Mouse (Mus musculus) megakaryocyte-erythroid progenitor cell, adult 5-6 weeks (primary cell): Measurements from ENCODE around the gene Sohlh2. TPM values are rescaled to one million over a fixed set of nuclear protein-coding genes. Genes with fewer than 3 reads are reported as not detected.

Source experiments
- ATAC-seq: replicated peaks from 2 replicates; pipeline ENCODE4 v1.8.0; 2016; ENCODE audit warnings: mild to moderate bottlenecking, inconsistent platforms; ENCODE audit not compliant: severe bottlenecking, poor library complexity, low FRiP score, low TSS enrichment
- total RNA-seq, 2 experiments: library from RNA; stranded (forward) in 1 of 2; stranded (reverse) in 1 of 2; fragments of 200-1000, 215-1000 nt in 1 of 2; fragments of >200 nt in 1 of 2; fragmentation: Nextera tagmentation in 1 of 2; gene quantifications; 2 replicates each; pipeline ENCODE4 v1.2.3; 2014 to 2017

The Sohlh2 gene
- total RNA-seq (2014; fragmentation: Nextera tagmentation) (not detected in 2 replicates), total RNA-seq (2017) (not detected in 2 replicates)

DNA sequence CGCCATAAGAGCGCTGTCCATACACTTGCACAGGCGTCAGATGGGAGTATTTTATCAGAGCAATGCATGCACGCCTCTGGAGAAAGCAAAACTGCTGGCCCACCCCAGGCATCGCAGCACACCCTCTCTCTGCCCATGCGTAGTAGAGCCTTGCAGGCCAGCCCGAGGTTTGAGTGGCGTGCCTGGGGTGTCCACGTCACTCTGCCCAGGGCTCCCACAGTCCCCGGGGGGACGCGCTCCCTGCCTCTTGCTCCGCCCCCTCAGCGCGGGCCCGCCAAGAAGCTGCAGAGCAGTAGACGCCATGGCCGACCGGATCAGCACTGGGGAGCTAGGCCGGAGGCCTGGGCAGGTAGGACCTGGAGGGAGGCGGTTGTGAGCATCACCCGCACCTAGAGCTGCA is at the start of gene Sohlh2:
Gene Sohlh2 (plus strand): TSS at position 263 of the 400 bp plus-strand sequence.
- no peak for ATAC-seq

DNA sequence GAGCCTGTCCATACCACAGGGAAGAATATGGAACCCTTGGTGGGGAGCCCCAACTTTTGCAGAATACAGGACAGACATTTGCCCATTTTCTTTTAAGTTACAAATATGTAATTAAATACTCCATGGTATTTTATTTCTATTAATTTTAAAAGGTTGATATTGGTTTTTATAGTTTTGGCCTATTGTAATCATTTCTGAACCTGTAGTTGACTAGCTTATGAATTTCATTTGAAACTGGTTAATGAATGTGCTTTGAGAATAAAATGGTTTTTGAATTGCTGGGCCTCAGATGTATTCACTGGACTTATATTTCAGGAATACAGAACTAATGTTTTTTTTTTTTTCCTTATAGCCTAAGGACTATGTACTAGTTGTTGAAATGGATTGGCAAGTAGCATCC is 44.8 kb upstream of the Sohlh2 start, which contains the start of gene Ccdc169:
Gene Ccdc169 (plus strand): TSS at position 301 of the 400 bp plus-strand sequence.
- no peak for ATAC-seq

DNA sequence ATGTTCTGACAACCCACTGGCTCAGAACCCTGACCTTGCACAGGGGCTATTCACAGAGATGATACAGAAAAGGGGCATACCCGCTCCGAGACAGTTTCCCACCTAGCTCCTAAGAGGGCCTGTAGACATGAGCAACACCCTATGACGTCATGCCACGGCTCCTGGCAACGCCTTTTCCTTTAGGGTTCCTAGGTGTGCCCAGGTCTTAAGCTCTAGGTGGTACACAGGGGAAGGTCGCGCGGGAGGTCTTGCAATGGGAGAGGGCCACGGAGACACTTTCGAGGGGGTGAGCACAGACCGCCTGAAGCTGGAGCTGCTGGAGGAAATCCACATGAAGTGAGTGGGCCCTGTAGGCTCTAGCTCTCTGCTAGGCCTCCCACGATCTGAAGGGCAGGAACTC is 42.0 kb upstream of the Sohlh2 start:
- no peak for ATAC-seq

DNA sequence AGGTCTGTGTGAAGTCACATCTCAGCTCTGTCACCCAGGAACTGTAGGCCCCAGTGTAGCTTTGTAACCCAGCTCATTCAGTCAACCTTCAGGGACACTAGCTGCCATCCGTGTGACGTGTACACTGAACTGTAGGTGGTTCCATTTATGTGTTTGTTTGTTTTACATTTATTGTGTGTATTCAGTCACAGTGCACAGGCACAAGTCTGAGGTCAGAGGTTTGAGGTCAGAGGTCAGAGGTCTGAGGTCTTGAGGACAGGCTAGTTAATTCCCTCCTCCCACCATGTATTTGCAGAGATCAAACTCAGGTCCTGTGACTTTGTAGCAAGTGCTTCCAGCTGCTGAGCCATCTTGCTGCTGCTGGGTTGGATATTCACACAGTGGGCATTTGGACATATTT is 40.4 kb upstream of the Sohlh2 start:
- no peak for ATAC-seq

DNA sequence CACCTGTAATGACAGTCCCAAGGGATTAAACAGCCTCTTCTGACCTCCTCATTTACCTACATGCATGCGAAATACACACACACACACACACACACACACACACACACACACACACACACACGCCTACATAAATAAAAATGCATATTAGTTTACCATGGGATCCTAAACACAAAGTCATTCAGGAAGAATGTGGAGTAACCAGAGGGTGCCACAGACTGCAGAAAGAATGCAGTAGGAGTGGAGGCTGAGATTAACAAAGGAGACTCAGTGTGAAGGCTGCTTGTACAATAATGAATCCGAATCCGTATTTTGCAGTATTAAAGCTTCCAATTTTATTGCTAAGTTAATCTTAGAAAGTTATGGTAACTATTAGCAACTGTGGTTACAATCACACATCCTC is 36.9 kb upstream of the Sohlh2 start:
- ATAC-seq, result no peak

DNA sequence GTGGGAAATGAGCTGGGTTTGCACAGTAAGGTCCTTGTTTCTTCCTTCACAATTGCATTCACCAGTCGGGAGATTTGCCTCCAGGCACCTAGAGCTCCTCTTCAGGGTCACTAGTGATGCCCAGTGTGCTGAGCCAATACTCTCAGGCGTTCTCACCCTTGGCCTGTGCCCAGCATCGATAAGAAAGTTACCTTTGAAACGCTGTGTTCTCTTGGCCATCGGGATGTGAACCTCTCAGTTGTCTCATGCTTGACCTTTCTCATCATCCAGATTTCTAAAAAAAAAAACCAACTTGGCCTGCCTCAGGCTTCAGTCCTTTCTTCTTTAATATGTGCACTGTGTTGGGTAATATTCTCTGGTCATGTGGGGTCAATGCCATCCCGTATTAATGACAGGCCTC is 35.4 kb upstream of the Sohlh2 start:
- ATAC-seq, result no peak

DNA sequence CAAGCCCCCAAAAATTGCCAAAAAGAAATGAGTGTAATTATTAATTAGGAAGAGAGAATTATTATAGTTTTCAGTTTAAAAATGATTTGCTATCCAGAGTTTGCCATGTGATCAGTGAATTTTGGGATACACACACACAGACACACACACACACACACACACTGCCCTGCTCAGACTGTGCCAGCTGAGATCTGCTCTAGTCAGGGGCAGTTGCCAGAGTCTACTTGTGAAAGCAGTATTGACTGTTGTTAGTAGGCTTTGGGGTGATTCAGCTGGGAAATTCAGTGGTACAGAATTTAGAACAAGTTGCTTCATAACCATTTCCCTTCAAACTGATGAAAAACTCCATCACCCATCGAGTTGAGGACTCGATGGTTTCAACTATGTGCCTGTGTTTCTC is 34.7 kb upstream of the Sohlh2 start:
- ATAC-seq, result no peak

DNA sequence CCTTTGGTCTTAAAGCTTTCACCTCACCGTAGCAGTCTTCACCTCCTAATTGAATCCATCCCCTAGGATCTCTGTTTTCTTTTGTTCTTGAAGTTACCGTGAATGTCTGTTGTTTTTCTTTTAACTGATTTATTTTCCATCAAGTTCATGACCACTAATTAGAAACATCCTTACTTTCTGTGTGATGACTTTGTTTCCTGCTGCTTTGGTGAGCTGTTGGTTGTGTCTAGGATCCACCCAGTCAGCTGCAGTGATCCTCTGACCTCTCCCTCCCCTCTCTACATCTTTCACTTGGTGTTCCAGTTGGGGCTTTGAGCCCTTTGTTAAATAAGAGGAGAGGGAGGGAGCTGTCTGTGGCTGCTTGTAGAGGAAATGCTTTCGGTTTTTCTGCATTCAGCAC is 33.7 kb upstream of the Sohlh2 start:
- ATAC-seq, result no peak

DNA sequence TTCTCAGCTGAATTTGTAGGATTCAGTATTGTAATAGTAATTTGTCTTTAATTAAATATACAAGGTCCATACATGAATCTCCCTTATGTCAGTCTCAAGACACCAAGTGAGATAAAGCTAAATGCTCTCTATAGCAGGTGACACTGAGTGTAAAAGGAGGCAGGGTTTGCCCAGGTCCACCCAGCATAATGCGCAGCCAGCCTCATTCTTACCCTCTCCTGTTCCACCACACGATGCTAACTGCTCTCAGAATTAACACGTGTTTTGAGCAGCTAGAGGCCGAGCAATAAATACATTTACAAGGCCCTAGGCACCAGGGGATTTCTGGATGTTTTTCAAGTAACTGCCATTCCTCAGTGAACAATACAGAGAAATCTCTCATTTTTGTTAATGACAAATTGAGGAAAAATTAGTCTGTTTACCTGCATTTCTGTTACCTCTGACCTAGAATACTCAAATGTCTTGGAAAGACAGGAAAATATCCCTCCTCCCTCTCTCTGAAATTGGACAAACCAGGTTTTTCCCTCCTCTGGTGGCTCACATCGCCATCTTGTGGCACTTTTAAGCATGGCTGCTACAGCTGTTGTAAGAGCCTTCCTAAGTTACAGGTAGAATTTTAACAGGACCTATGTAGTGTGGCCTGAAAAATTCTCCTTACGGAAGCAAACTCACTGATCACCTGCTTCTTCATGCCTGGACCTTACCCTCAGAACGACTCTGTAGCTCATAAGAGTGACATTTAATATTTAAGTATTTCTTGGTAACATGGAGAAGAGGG is 30.0 kb upstream of the Sohlh2 start:
- no peak; the same call in 1 of the 2 replicates for ATAC-seq

DNA sequence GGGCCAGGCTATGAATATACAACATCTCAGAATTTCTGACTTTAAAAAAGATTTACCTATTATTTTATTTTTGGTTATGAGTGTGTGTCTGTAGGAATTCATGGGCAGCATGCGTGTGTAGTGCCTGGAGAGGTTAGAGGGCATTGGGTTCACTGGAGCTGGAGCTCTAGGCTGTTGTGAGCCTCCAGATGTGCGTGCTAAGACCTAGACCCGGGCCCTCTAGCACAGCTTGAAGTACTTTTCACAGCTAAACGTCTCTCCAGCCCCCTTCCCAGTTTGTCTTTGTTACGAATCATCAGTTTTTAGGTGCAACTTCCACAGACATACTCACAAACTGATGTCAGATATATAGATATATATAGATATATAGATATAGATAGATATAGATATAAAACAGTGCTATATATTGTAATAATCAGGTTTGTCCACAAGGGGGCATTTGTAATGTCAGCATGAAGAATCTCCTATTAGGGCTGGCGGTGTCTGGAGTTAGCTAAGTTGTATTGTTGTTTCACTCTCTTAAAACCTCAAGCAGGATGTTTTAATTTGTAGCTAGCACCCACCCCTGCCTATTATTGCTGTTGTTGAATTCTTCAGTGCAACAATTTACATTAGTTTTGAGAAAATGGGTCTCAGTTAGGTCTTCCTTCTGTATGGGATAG is 29.0 kb upstream of the Sohlh2 start:
- ATAC-seq, result no peak; the same call in 1 of the 2 replicates

DNA sequence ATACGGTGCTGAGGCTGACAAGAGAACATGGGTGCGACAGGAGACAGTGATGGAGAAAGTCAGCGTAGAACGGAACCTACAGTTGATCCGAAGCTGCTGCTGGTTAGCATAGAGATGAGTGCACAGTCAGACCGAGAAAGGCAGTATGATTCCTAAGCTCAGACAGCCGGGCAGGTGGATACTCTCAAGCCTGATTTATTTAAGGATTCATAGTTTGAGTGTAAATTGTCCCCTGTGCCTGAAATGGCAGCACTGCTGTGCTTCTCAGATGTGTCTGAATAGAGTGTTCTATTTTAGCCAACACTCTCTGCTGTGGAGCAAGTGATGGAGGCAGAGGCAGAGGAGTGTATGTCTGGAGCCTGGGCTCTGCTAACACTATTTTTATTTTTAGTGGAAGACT is 27.7 kb upstream of the Sohlh2 start:
- no peak for ATAC-seq

DNA sequence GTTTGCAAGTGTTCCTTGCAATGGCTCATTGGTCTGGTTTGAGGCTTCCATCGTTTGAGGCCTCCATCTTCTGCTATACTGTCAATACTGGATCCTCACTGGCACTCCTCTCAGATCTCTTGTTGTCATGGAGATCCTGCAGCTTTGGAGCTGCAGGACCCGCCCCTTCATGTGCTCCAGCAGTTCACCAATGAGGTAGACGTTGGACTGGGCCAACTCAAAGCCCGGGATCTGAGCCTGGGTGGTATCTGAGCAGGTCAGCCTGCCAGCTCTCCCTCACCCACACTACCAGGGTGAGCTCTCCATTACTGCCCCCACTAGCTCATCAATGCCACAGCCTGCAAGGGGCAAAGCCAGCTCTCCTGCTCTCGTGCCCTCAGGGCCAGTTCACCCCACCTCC is 24.4 kb upstream of the Sohlh2 start:
- no peak for ATAC-seq

DNA sequence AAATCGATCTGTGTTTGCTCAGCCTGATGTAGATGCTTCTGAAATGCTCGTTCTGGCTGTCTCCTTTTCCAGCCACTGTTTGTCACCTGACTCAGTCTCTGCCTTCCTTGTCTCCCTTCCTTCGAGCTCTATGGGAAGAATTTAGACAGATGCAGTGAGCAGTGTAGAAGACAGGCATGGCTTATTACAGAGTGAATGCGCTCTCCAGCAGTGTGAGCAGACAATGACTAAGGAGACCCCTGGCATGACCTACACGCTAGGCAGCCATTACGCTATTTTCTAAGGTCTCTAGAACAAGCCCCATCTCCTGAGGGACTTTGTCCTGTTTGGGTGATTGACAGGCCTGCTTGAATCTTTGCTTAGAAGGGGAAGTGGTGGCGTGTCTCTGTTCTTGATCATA is 20.7 kb upstream of the Sohlh2 start:
- ATAC-seq, result no peak

DNA sequence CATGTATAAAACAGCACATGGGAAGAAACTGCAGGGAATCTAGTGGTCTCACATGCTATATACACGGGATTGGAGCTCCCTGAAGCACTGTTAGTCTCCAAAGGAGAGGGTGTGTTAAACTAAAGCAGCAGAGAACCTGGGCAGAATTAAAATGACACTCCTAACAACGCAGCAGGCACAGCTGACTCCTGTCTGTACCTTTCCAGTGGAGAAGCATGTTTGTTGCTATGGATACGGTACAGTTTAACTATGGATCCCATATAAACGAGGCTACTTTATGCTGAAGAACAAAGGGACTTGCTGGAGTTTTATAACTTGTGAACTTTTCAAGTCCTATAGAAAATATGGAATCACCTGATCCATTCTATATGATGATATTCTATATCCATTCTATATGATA is 18.3 kb upstream of the Sohlh2 start:
- ATAC-seq, result no peak

DNA sequence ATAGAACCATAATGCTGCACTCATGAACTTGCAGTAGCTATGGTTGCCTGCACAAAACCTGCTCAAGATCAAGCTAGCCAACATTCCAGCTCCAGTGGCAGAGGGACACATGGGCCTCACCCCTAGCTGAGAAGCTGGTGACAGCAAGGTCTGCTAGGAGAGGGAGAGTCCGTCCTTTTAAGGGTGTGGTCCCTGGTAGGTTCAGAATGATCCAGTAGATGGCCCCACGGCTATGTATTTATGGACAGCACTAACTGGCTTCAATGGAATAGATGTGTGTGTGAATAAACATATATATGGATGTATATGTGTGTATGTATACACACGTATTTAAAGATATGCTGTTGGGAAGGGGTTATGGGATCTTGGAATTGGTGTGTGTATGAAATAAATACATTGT is 9.3 kb upstream of the Sohlh2 start:
- ATAC-seq, result no peak

DNA sequence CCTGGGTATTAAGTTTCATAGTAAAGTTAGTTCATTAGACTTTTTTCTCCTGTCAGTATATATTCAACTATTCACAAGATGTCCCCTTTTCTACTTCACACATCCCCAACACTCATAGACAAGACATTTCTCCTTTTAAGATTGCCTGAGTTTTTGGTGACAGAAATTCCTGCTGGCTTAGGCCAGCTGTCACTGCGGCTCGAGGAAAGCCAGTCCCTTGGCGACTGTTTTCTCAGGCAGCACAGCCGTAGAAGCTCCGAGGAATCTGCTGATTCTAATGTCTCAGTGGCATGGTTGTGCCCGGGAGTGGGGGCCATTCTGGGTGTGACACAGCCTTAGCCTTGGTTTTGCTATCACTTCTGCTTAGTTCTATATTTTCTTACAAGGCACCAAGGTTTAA is 4.6 kb upstream of the Sohlh2 start:
- ATAC-seq, result no peak

DNA sequence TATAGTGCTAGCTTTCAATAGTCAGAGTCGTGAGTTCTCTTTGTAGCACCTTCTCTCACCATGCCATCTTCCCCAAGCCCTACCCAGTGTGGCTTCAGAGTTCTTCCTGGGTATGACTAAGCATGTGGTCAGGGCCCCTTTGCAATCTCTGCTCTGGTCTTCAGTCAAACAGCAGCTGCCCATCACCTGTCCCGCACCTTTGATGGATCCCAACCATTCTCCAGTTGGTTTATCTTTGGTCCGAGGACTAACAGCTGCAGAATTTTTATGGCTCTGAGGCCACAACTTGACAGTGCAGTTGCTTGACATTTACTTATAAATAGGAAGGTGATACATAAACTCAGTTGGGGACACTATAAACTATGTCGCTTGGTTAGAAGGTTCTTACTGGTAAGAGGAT is 9.8 kb downstream of the Sohlh2 start:
- no peak for ATAC-seq

DNA sequence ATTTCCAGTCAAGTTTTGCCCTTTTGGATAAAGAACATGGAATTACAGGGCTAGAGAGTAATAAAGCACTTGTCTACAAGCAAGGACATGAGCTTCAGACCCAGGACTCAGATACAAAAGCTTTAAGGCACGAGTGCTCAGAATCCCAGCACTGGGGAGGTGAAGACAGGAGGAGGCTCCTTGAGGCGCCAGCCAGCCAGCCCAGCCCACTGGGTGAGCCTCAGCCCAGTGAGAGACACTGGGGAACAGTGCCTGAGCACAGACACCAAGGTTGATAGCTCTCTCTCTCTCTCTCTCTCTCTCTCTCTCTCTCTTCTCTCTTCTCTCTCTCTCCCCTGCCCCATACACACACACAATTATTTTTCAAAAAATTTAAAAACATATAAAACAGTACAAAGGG is 11.5 kb downstream of the Sohlh2 start:
- no peak for ATAC-seq

DNA sequence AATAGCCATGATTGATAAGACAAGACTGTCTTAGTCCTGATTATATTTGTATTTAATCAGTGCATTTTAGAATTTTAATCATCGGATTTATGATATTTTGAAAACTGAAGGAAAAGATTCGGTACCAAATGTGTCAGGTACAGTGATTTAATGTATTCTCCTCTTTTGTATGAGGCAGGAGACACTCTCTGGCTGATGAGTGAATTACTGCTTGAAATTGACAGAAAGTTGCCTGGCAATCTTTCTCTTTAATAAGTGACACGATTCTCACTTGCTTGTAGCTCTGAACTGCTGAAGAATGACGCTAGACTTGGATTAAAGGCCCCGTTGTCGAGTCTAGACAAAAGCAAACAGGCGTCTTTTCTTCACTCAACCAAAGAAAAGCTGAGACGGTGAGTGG is 13.0 kb downstream of the Sohlh2 start:
- no peak for ATAC-seq

DNA sequence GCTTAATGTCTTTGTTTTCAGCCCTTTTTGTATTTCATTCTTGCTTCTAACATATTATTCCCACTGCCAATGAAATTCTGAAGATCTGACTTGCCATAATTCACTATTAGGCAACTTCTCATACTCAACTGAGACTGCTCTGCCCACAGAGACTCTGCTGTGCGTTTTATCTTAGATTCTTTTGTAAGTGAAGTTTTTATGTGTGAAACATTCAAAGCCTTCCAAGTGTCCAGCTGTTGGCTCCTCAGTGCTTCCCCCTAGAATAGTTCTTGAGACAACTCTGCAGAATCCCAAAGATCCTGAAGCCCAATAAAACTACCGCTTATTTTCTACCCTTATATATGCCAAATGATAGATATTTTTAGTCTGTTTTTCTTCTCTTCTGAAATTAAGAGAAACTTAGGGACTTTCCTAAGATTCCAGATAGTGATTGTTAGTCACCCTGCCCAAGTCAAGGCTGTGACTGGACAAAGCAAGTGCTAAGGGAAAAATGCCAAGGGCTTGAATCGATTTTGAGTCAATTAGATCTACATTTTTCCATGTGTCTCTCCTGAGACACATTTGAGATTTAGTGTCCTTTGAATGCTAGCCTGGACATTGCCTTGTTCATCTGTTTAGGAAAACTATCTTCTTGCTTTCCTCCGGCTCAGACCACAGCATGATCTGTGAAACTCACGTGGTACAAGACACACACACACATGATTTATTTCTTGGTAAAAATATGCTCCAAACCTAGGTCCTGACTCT is 13.9 kb downstream of the Sohlh2 start:
- ATAC-seq, result no peak
